Mouse (Mus musculus): Measurements from ENCODE around the gene Zfp653.

Zfp653 gene

DNA sequence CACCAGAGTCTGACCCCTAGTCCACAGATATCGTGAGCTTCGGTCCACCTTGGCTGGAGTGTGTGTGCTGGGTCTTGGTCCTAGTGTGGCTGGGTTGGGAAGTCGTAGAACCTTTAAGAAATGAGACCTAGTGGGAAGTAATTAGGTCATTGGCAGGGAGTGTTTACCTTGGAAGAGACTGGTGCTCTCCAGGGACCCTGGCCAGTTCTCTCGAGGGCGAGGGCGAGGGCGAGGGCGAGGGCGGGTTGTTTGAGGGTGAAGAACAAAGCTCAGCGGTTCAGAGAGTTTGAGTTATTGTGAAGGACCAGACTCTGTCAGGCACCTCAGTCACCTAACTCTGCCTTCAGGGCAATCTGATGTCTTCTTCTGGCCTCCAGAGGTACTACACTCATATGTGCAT, 33.4 kb downstream of the Zfp653 start:
- intact Hi-C loops (cut with DNase I), result no loop called here

DNA sequence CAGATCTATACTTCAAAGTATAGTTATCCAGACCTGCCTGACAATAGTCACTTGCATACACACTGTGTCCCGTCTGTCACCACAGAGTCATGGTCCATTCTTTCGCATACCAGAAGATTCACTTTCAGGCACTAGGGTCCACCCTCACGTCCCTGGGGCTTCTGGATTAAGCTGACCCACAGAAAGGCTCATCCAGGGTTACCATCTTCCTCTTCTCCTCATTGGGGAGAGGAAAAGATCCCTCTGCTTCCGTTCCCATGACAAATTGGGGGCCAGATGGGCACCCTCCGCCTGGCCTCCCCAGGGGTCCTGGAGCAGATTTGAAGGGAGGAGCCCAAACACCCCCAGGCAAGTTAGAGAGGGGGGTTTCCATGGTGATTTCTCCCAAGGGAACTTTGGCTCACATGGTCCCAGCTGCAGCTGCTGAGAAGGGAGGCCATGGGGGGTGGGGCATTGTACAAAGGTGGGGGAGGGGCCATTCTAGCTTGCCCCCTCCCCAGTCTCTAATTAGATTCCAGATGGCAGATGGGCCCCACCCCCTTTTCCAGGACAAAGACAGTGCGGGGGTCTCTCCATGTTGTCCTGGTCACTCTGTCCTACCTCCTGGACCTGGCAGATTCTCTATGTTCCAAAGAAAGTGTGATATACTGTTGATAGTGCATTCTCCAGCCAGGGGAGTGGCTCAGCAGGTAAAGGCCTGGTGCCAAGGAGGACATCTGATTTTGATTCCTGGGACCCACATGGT, 35.7 kb downstream of the Zfp653 start:
- intact Hi-C loops (cut with DNase I), result no loop called here

DNA sequence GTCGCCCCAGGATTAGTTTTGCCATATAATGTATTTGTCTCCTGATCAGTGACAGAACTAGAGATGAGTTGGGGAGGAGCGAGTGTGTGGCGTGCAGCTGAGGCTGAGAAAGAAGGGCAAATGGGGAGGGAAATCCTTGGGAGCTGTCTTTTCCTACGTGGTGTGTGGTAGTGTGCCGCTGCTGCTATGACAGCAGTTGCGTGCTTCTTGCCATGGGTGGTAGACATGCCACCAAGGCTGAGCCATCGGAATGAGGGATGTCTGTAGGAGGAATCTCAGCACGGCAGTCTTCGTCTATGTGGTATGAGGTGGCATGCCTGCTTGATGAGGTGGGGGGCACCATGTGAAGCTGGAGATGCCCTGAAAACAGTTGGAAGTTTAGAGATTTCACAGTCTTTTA, 40.8 kb downstream of the Zfp653 start:
- intact Hi-C loops (cut with DNase I), result no loop called here

DNA sequence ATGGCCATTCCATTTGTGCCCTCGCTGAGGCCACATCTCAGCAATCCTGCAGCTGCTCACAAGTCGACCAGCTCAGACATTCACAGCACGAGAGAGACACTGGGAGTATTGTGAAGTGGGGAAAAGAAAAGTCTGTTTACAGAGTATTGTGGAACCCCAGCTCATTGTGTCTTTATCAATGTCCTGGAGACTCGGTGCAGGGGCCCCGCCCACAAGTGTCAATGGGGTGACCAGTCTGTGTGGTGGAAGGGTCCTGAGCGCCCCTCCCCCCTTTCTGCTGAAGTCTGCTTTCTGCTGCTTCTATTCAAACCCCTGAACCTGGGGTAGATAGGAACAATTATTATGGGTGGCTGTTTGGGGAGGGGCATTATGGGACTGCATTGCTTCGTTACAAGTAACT, 42.7 kb downstream of the Zfp653 start:
- intact Hi-C loops (cut with DNase I), result no loop called here

DNA sequence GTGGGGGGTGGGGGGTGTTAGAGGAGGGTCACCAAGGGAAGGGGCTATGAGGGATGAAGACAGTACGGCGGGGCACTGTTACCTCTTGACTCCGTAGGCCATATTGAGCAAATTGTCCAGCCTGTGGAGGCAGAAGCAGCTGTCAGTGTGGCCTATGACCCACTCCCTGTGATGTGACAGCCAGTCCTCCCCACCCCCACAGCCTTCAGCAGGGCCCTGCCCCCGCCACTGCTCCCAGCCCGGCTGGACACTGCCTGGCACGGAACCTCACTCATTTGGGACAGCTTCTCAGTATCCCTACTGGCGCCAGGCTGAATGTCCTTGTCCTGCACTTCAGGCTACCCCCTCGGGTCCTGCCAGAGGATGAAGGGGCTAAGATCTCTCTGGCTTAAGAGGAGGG, 46.6 kb downstream of the Zfp653 start:
- intact Hi-C loops (cut with DNase I), result no loop called here

DNA sequence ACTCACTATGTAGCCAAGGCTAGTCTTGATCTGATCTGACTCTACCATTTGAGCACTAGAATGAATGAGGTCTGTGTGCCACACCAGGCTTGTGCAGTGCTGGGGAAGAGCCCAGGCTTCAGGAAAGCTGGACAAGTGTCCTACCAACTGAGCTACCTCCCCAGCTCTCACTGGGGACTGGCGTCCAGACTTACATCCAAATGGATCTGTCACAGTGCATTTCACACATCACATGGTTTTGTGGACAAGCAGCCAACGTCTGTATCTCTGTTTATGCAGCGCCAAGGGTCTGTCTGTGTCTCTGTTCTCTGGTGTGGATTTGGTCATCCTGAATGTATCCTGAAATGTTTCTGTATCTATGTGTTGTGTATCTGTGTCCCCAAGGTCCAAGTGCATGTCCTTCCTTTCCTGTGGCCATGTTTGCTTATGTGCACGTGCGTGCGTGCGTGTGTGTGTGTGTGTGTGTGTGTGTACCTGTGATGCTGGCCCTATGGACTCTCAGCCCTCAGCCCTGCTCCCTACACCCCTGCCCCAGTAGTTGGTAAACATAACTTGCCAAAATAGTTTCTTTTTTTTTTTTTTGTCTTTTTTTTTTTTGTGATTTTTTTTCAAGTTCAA, 53.9 kb downstream of the Zfp653 start:
- intact Hi-C loops (cut with DNase I), result no loop called here

DNA sequence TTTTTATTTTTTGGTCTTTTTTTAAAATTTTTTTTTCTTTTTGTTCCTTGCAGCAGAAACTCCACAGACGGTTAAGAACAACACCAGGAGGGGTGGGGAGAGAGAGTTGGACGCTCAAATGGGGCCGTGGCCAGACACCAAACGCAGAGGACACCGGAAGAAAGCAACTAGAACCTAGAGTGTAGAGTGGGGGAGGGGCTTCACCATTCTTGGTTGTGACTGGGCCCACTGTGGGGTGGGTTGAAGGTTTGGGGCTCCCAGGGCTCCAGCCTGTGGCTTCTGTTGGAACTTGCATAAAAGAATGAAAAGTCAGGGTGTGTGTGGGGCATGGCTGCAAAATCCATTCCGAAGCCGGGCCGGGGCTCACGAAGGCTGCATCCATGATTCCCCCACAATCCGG, 54.9 kb downstream of the Zfp653 start:
- intact Hi-C loops (cut with DNase I), result no loop called here

DNA sequence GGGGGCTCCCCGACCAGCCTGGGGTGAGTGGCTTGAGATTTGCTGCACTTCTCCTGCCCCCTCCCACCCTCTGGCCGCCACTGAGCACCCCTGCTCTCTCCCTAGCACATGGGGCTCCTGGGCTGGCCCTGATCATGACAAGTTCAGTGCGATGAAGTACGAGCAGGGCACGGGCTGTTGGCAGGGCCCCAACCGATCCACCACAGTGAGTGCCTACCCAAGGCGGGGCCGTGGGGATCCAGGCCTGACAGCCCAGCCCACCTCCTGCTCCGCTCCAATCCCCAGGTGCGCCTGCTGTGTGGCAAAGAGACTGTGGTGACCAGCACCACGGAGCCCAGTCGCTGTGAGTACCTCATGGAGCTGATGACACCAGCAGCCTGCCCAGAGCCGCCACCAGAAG, 58.4 kb downstream of the Zfp653 start:
- intact Hi-C loops (cut with DNase I), result no loop called here

DNA sequence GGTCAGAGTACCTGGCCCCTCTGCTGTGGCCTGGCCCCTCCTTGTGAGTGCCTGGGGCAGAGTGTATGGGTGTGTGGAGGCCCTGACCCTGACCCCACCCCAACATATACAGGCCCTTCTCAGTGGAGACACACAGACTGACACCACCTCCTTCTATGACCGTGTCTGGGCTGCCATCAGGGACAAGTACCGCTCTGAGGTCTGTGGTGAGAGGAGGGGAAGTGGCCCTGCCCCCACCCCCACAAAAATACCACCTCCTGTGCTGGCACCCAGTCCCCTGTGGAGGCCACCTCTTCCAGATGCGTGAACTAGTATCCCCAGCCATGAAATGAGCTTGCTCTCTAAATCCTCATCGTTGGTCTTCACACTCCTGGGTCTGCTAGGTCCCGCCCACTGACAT, 60.1 kb downstream of the Zfp653 start:
- intact Hi-C loops (cut with DNase I), result no loop called here

Small RNA genes lying within 50 kb of the gene (microRNA-seq; reads per million reads assigned to microRNA genes)
- gene Mir7084, result 0.11 to 0.12 reads per million in 2 experiments
